Mouse (Mus musculus): Measurements from ENCODE around the gene Rnf181.

The Rnf181 gene

GRCm38 (mm10) chr6:72352636-72353405 is 13.9 kb downstream of the Rnf181 start:
- peaks cover 45% of the 10 kb centered on the region for H3K36me3 ChIP-seq (ENCODE audit: insufficient read depth, low read length)
- peaks cover 24% of the 10 kb centered on the region for H3K27me3 ChIP-seq (ENCODE audit: insufficient read depth, low read length)
- no peaks in the 10 kb centered on the region for H3K9me3 ChIP-seq (ENCODE audit: low read length)
- H3K4me1 ChIP-seq (replicated peaks; ENCODE audit: low read depth, low read length) = peaks cover 43% of the 10 kb centered on the region
- TF ChIP-seq POU5F1 (IDR thresholded peaks at IDR 0.05; ENCODE audit: borderline replicate concordance, low read length) (no peak), CTCF (conservative IDR thresholded peaks at IDR 0.05; ENCODE audit: low read length) (no peak), NANOG (IDR thresholded peaks at IDR 0.05; ENCODE audit: borderline replicate concordance, low read length) (no peak)
- H3K4me3 ChIP-seq (replicated peaks; ENCODE audit: low read length) = no peak overlapping the region

- H3K36me3 ChIP-seq (ENCODE audit: insufficient read depth, low read length) = peaks cover 36% of the 10 kb centered on the region
- H3K9me3 ChIP-seq (ENCODE audit: low read length) = no peaks in the 10 kb centered on the region
- peaks cover 44% of the 10 kb centered on the region for H3K4me1 ChIP-seq (replicated peaks; ENCODE audit: low read depth, low read length)
- H3K27me3 ChIP-seq (ENCODE audit: insufficient read depth, low read length) = peaks cover 10% of the 10 kb centered on the region
- TF ChIP-seq CTCF (conservative IDR thresholded peaks at IDR 0.05; ENCODE audit: low read length) (no peak), NANOG (IDR thresholded peaks at IDR 0.05; ENCODE audit: borderline replicate concordance, low read length) (no peak), POU5F1 (IDR thresholded peaks at IDR 0.05; ENCODE audit: borderline replicate concordance, low read length) (no peak)
- H3K4me3 ChIP-seq (replicated peaks; ENCODE audit: low read length) = no peak overlapping the region
Observed at GRCm38 (mm10) chr6:72350214-72350613, 16.5 kb downstream of the Rnf181 start.

GRCm38 (mm10) chr6:72348411-72348810 is 18.3 kb downstream of the Rnf181 start:
- peak overlapping the region; percentile 88; the same call in 1 of the 2 replicates for H3K4me3 ChIP-seq (replicated peaks; ENCODE audit: low read length)
- H3K9me3 ChIP-seq (ENCODE audit: low read length) = no peaks in the 10 kb centered on the region
- peaks cover 48% of the 10 kb centered on the region for H3K4me1 ChIP-seq (replicated peaks; ENCODE audit: low read depth, low read length)
- peaks cover 36% of the 10 kb centered on the region for H3K36me3 ChIP-seq (ENCODE audit: insufficient read depth, low read length)
- TF ChIP-seq NANOG (IDR thresholded peaks at IDR 0.05; ENCODE audit: borderline replicate concordance, low read length) (no peak), POU5F1 (IDR thresholded peaks at IDR 0.05; ENCODE audit: borderline replicate concordance, low read length) (no peak), CTCF (conservative IDR thresholded peaks at IDR 0.05; ENCODE audit: low read length) (no peak)
- no peaks in the 10 kb centered on the region; the same call in 1 of the 2 replicates for H3K27me3 ChIP-seq (ENCODE audit: insufficient read depth, low read length)

GRCm38 (mm10) chr6:72347166-72347941 is 19.4 kb downstream of the Rnf181 start, which contains the start of gene 0610030E20Rik:
0610030E20Rik (plus strand) TSS chr6:72347317.
- H3K27me3 ChIP-seq (ENCODE audit: insufficient read depth, low read length) = no peaks in the 10 kb centered on the region; the same call in 1 of the 2 replicates
- TF ChIP-seq POU5F1 (IDR thresholded peaks at IDR 0.05; ENCODE audit: borderline replicate concordance, low read length) (no peak), NANOG (IDR thresholded peaks at IDR 0.05; ENCODE audit: borderline replicate concordance, low read length) (no peak), CTCF (conservative IDR thresholded peaks at IDR 0.05; ENCODE audit: low read length) (no peak)
- H3K9me3 ChIP-seq (ENCODE audit: low read length) = no peaks in the 10 kb centered on the region
- H3K36me3 ChIP-seq (ENCODE audit: insufficient read depth, low read length) = peaks cover 38% of the 10 kb centered on the region
- peaks cover 42% of the 10 kb centered on the region for H3K4me1 ChIP-seq (replicated peaks; ENCODE audit: low read depth, low read length)
- H3K4me3 ChIP-seq (replicated peaks; ENCODE audit: low read length) = peak within 1 kb of the TSS; percentile 88

GRCm38 (mm10) chr6:72346261-72346660 is 20.5 kb downstream of the Rnf181 start:
- peaks cover 42% of the 10 kb centered on the region for H3K4me1 ChIP-seq (replicated peaks; ENCODE audit: low read depth, low read length)

GRCm38 (mm10) chr6:72345633-72346032 is 21.1 kb downstream of the Rnf181 start:
- Histone ChIP-seq H3K27me3 (ENCODE audit: insufficient read depth, low read length) (no peaks in the 10 kb centered on the region; the same call in 1 of the 2 replicates), H3K9me3 (ENCODE audit: low read length) (no peaks in the 10 kb centered on the region), H3K4me3 (replicated peaks; ENCODE audit: low read length) (peak overlapping the region; percentile 95; the same call in 1 of the 2 replicates), H3K36me3 (ENCODE audit: insufficient read depth, low read length) (peaks cover 45% of the 10 kb centered on the region), H3K4me1 (replicated peaks; ENCODE audit: low read depth, low read length) (peaks cover 42% of the 10 kb centered on the region)
- TF ChIP-seq CTCF (conservative IDR thresholded peaks at IDR 0.05; ENCODE audit: low read length) (no peak), POU5F1 (IDR thresholded peaks at IDR 0.05; ENCODE audit: borderline replicate concordance, low read length) (no peak), NANOG (IDR thresholded peaks at IDR 0.05; ENCODE audit: borderline replicate concordance, low read length) (no peak)

More at GRCm38 (mm10) chr6:72346261-72346660, 20.5 kb downstream of the Rnf181 start:
- H3K27me3 ChIP-seq (ENCODE audit: insufficient read depth, low read length) = no peaks in the 10 kb centered on the region; the same call in 1 of the 2 replicates
- H3K4me3 ChIP-seq (replicated peaks; ENCODE audit: low read length) = 0 out of 2 replicates have a peak overlapping the region, but pooled peaks have one; percentile 88
- H3K9me3 ChIP-seq (ENCODE audit: low read length) = no peaks in the 10 kb centered on the region
- no peak for TF ChIP-seq POU5F1 (IDR thresholded peaks at IDR 0.05; ENCODE audit: borderline replicate concordance, low read length)
- no peak for TF ChIP-seq CTCF (conservative IDR thresholded peaks at IDR 0.05; ENCODE audit: low read length)
- TF ChIP-seq NANOG (IDR thresholded peaks at IDR 0.05; ENCODE audit: borderline replicate concordance, low read length) = no peak
- H3K36me3 ChIP-seq (ENCODE audit: insufficient read depth, low read length) = peaks cover 45% of the 10 kb centered on the region

- Histone ChIP-seq H3K36me3 (ENCODE audit: insufficient read depth, low read length) (peaks cover 43% of the 10 kb centered on the region), H3K27me3 (ENCODE audit: insufficient read depth, low read length) (no peaks in the 10 kb centered on the region; the same call in 1 of the 2 replicates), H3K9me3 (ENCODE audit: low read length) (no peaks in the 10 kb centered on the region), H3K4me1 (replicated peaks; ENCODE audit: low read depth, low read length) (peaks cover 42% of the 10 kb centered on the region), H3K4me3 (replicated peaks; ENCODE audit: low read length) (peak within 1 kb of the TSS; percentile 95)
- TF ChIP-seq NANOG (IDR thresholded peaks at IDR 0.05; ENCODE audit: borderline replicate concordance, low read length) (no peak), CTCF (conservative IDR thresholded peaks at IDR 0.05; ENCODE audit: low read length) (no peak), POU5F1 (IDR thresholded peaks at IDR 0.05; ENCODE audit: borderline replicate concordance, low read length) (no peak)
Observed at GRCm38 (mm10) chr6:72345074-72345567, 21.6 kb downstream of the Rnf181 start, which contains the start of gene Usp39. Usp39 (minus strand) TSS chr6:72345184.
